Mouse (Mus musculus): ENCODE data around the gene Tbxas1.

GRCm38 (mm10) chr6:39030714-39031113 is 155.5 kb downstream of the Tbxas1 start:
- TF ChIP-seq CTCF (IDR thresholded peaks at IDR 0.05) (no peak), EP300 (IDR thresholded peaks at IDR 0.05) (no peak)

Measured in lung, postnatal 0 days (tissue).